Mouse (Mus musculus): ENCODE results near the gene Rufy2. TPM values are rescaled to one million over a fixed set of nuclear protein-coding genes. Genes with fewer than 3 reads are reported as not detected.
"Not testable (repeated sequence)": the region's sequence is repeated elsewhere in the genome, so short reads cannot be mapped to it uniquely, and the experiment has no call there.

Gene Rufy2
- total RNA-seq, 2 experiments from 2014 or later, result 79.6 to 103 TPM

DNA sequence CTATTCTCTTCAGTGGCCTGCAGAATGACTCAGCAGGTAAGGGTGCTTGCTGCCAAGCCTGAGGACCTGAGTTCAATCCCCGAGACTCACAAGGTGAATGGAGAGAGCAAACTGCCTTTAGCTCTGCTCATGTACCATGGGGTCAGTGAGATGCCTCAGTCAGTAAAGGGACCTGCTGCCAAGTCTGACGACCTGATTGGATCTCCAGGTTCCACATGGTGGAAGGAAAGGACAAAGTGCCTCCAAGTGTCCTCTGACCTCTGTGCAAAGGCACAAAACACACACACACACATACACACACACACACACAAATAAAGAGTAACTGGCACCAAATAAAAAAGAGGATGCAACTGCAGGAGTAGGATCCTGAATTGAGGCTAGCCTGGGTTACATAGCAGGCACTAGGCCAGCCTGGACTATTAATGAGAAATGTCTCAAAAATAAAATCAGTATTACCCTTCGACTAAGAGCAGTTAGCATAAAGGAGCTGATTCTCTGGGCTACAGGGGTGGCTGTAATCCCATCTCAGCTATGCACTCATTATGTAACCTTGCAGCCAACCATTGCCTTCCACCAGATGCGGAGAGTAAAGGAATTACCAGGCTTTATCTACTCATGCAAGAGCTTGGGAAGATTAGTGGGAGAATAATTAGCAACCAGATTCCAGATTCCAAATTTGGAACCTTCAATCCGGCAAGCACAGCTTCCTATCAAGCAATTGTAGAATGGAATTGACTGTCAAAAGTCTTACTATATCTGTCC lies 60.0 kb downstream of the Rufy2 start:
- intact Hi-C loops (cut with DNase I), result no loop called here

DNA sequence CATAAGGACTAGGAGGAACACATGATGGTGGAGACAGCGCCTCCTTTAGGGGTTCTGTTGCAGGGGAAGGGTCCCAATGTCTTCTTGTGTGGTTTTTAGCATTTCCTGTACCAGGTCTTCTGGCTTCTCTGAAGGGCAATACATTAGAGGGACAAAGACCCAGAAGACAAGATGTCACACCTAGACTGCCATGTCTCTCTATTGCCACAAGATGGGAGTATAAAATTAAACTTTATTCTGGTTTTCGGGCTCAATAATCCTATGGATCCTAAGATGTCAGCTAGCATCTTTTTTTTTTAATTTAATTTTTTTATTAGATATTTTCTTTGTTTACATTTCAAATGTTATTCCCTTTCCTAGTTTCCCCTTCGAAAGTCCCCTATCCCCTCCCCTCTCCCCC lies 63.1 kb downstream of the Rufy2 start:
- intact Hi-C loops (cut with DNase I), result no loop called here
- DNase-seq (ENCODE audit: low spot score in 2 of 2), result no peak

More for the DNA sequence above, 60.0 kb downstream of the Rufy2 start:
- no peak for DNase-seq (ENCODE audit: low spot score in 2 of 2)

DNA sequence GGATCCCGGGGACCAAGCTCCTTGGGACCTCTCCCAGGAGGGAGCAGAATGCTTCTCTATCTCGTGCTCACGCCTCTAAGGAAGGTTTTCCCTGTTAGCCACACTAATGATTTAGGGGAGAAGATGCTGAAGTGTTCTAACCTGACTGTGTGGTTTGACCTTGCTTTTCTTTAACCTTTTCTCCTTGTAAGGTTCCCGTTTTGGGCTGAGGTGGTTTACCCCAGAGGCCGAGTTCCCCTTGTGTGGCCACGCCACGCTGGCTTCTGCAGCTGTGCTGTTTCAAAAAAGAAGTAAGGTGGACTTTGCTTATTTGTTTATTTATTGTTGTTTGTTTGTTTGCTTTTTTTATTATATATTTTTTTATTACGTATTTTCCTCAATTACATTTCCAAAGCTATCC lies 67.7 kb downstream of the Rufy2 start:
- DNase-seq (ENCODE audit: low spot score in 2 of 2), result no peak
- intact Hi-C loops (cut with DNase I), result no loop called here

DNA sequence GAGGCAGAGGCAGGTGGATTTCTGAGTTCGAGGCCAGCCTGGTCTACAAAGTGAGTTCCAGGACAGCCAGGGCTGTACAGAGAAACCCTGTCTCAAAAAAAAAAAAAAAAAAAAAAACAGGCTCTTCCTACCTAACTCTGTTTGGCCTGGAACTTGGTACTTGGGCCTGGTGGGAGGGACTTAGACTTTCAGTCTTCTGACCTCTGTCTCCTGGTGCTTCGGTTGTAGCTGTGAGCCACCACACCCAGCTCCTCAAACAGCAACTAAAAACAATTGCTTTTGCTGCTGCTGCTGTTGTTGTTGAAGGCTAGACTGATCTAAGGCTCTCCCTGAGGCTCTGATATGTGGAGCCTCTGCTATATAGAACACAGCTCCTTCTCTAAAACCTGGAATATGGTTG lies 69.1 kb downstream of the Rufy2 start:
- intact Hi-C loops (cut with DNase I), result no loop called here
- no peak for DNase-seq (ENCODE audit: low spot score in 2 of 2)

DNA sequence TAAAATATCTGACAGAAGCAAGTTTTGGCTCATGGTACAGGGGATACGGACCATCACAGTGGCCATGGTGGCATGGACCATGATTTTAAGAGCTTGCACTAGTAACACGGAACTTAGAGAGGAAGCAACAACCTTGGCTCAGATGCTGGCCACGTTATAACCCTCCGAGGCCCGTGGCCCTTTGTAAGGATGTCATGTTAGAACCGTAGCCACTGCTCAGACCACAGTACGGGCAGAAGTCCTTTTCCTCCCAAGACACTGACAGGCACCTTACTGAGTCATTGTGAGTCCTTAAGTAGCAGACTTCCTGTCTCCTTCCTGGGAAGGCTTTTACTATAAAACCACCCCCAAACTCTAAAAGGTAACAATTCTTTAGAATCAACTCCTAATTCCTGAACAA lies 71.2 kb downstream of the Rufy2 start:
- no peak for DNase-seq (ENCODE audit: low spot score in 2 of 2)
- intact Hi-C loops (cut with DNase I), result no loop called here

DNA sequence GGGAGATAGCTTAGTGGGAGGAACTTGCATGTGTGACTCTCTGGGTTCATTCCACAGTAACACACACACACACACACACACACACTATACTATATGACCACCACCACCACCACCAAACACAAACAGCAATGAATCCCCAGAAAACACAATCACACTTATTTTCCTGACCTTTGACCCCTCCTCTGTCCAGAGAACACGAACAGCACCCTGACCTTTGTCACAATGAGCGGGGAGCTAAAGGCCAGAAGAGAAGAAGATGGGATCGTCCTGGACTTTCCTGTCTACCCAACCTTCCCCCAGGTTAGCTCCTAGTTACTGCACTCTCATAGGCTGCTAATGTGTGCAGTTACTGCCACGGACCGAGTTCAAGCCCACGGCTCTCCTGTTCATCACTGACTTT lies 72.0 kb downstream of the Rufy2 start:
- intact Hi-C loops (cut with DNase I), result no loop called here

DNA sequence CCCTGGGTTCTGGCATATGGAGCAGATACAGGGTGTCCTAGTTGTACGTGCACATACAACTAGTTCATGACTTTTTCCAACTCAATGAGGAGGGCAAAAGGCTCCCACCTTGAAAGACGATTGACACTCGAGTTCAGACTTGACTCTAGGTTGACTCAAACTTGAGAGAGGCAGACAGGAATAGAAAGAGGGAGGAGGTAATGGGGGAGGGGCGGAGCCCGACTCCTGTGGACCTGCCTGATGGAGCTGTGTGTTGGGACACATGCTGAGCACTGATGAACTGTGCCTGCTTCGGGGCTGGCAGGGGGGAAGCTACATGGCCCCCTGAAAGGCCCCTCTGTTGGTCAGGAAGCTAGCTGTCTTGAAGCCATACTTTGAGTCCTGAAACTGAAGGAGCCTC lies 73.0 kb downstream of the Rufy2 start:
- intact Hi-C loops (cut with DNase I), result no loop called here
- no peak for DNase-seq (ENCODE audit: low spot score in 2 of 2)

More for the DNA sequence above, 72.0 kb downstream of the Rufy2 start:
- no peak for DNase-seq (ENCODE audit: low spot score in 2 of 2)

DNA sequence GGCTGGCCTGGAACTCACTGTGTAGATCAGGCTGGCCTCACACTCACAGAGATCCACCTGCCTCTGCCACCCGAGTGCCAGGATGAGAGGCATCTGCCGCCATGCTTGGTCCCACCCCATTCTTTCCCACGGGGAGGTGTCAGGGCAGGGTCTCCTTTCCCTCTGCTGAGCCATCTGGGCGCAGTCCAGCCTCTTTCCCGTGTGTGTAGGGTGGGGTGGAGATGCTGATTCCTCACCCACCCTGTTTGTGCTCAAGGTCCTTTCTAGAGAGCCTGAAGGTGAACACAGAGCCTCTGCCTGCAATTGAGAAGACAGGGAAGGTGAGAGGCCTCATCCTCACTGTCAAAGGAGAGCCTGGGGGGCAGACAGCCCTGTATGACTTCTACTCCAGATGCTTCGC lies 74.0 kb downstream of the Rufy2 start:
- intact Hi-C loops (cut with DNase I); DNase-seq (ENCODE audit: low spot score in 2 of 2): not testable (repeated sequence)

DNA sequence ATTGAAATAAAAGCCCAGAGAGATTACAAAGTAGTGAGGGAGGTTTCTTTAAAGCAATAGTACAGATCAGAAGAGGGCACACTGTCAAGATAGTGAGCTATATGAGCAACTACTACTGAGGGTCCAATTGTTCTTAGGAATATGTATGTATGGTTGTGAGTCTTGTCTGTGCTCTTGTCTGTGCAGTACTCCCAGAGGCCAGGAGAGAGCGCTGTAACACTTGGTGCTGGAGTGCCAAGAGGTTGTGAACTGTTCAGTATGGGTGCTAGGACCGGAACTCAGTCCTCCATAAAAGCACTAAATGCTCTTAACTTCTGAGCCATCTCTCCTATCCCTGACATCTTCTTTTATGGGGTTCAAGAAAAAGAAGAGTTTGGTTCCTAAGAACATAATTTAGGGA lies 74.6 kb downstream of the Rufy2 start:
- DNase-seq (ENCODE audit: low spot score in 2 of 2), result no peak
- intact Hi-C loops (cut with DNase I), result no loop called here

DNA sequence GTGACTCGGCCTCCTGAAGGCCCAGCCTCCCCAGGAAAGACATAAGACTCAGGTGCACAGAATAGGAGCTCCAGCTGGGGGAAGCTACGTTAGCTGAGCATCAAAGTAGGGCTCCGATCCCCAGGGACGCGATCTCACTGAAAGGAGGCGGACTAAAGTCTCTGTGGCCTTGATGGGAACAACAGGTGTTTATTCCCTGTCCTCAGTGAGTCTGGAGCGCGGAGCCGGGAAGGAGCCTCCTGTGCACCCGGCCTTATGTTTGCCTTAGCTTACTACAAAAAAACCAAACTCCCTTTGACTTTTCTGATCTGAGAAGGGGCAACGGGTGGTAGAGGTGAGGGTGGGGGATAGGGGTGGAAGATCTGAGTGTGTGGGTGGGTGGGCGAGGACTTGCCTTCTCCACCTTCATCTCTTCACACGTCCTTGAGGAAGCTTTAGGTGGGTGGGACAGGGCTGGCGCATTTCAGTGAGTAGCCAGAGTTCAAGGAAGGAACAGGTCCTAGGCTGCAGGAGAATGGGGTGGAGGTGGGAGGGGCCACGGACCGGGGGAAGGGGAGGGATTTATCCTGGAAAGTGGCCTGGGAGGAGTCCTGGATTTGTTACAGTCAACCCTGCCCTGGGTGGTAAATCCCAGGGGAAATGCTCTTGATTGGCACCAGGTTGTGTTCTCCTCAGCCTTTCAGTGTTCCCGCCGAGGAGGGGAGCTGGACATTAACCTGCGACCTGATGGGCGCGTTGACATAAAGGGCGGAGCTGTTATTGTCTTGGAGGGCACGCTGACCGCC lies 77.1 kb downstream of the Rufy2 start:
- DNase-seq (ENCODE audit: low spot score in 2 of 2), result no peak
- intact Hi-C loops (cut with DNase I), result no loop called here

DNA sequence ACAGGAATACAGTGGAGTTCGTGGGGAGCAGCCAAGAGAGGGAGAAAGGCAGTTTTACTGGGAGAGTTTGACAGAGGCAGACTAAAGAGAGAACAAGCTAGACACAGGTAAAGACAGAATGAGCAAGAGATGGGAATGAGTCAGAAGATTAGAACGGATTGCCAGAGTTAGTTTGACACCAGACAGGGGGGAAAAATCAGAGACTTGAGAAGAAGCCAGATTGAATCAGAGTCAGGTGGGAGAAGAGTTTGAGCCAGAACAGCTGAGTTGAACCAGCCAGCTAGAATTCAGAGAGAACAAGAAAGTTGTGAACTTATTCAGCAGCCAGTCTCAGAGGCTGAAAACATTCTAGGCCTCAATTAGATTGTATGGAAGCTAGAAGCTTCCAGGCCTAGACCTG lies 79.8 kb downstream of the Rufy2 start, which contains the start of gene Pbld1:
Gene Pbld1 (plus strand): TSS at position 301 of the 400 bp plus-strand sequence.
- intact Hi-C loops (cut with DNase I), result loop anchor here (10.0 kb wide), 1 partner anchor 165 kb away; no protein-coding TSS in a partner anchor
- no peak for DNase-seq (ENCODE audit: low spot score in 2 of 2)

DNA sequence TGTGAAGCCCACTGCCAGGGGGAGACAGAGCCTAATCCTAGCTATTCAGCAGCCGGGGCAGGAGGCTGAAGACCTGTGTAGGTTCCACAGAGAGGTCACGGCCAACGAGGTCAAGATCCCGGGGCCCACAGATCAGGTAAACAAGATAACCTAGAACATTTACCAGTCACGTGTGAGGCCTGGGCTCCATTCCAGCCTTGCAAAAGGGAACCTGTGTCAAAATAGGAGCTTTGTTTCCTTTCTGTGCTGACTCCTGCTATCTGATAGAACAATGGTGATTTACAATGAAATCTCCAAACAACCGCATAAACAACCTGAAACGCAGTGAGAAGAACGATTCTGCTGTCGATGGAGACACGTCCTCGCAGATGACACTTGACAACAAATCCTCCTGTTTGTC lies 80.4 kb downstream of the Rufy2 start:
- intact Hi-C loops (cut with DNase I), result loop anchor here (10.0 kb wide), 1 partner anchor 166 kb away; no protein-coding TSS in a partner anchor
- DNase-seq (ENCODE audit: low spot score in 2 of 2), result no peak

DNA sequence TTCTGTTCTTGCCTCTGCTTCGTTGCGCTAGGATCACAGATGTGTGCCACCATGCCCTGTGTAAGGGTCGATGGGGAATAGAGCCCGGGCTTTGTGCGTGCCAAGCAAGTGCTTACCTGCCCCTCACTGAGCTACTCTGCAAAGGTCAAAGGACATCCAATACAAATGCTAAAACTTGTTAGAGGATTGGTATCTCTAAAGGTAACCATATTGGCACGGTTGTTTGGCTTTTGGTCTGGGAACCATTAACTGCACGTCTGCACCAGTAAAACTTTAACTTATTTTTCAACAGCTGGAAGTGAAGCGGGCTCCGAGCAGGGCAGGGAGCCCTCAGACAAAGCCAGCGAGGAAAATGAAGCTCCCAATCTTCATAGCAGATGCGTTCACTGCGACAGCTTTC lies 81.2 kb downstream of the Rufy2 start:
- intact Hi-C loops (cut with DNase I), result loop anchor here (10.0 kb wide), 1 partner anchor 166 kb away; no protein-coding TSS in a partner anchor
- no peak for DNase-seq (ENCODE audit: low spot score in 2 of 2)

DNA sequence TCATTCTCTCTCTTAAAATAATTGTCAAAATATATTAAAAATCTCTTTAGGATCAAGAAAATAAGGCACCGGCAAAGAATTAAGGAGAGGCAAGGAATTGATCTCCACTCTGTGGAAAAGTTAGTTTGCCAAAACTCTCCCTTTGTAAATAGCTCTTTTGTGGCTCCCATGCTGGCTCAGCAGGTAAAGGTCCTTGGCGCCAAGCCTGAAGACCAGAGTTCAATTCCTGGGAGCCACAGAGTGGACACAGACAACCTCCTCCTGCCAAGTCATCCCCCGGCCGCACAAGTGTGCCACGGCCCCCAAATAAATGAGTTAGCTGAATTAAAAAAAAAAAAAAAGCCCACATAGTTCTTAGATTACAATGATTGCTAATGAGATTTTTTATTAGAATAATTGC lies 82.7 kb downstream of the Rufy2 start:
- intact Hi-C loops (cut with DNase I), result loop anchor here (10.0 kb wide), 1 partner anchor 168 kb away; no protein-coding TSS in a partner anchor

DNA sequence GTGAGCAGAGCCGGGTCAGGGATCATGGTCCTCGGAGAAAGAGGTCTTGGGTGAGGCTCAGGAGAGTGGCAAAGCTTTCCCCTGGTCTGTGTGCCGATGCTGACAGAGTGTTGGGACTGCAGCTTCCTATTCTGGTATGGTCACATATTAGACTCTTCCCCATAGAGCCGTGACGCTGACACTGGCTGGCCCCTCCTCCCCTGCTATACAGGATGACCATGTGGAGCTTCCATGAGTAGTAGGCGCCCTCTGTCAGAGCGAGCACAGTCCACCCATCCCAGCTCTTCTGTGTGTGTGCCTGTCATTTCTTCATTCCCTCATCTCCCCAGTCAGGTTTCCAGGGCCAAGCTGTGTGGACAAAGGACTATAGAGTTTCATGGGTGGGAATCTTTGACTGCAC lies 83.3 kb downstream of the Rufy2 start:
- no peak for DNase-seq (ENCODE audit: low spot score in 2 of 2)
- intact Hi-C loops (cut with DNase I), result loop anchor here (10.0 kb wide), 1 partner anchor 169 kb away; no protein-coding TSS in a partner anchor

More for the DNA sequence above, 82.7 kb downstream of the Rufy2 start:
- no peak for DNase-seq (ENCODE audit: low spot score in 2 of 2)

DNA sequence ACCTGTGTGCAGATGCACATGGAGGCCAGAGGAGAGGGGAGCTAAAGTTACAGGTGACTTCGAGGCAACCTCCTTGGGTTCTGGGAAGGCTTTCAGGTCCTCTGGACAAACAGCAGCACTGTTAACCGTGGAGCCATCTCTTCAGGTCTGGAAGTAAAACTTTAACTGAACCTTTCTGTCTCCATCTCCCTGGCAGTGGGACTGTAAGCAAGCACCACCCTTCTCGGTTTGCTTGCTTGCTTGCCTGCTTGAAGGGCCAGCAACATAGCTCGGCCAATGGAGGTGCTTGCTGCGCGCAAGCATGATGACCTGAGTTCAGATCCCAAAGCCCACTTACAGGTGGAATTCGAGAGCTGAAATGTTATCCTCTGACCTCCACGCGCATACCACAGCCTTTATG lies 84.5 kb downstream of the Rufy2 start:
- intact Hi-C loops (cut with DNase I), result loop anchor here (10.0 kb wide), 1 partner anchor 170 kb away; no protein-coding TSS in a partner anchor
- DNase-seq (ENCODE audit: low spot score in 2 of 2), result no peak

DNA sequence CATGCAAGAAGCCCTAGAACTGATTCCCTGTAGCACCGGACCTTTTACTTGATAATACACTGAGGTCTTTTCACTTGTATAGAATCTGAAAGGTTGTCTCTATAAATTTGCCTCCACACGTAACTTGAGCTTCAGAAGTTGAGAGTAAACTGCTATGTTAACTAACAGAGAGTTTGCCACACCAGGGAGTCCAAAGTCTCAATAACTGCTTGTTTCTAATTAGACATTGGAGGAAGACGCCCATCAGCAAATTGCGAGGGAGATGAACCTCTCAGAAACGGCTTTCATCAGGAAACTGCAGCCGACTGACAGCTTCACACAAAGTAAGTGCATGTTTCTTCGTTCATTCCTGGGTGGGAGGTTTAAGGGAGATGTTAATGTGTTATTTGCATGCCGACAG lies 85.5 kb downstream of the Rufy2 start:
- DNase-seq (ENCODE audit: low spot score in 2 of 2), result no peak
- intact Hi-C loops (cut with DNase I), result loop anchor here (10.0 kb wide), 1 partner anchor 171 kb away; no protein-coding TSS in a partner anchor

DNA sequence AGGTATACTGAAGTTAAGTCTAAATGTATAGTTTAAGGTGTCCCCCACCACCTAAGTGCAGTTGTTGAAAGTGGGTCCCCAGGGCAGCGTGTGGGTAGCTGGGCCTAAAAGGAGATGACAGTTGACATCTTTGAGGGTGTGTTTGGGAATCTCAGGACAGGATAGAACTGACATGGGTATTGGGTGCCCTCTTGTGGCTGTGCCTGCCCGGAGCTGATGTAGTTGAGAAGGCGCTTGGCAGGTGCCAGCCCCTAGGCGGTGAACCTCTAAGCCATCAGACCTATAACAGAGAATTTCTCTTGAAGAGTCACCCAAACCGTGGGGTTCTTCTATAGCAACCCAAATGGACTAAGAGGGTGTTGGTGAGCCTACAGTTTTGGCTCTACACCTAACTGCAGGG lies 86.0 kb downstream of the Rufy2 start:
- intact Hi-C loops (cut with DNase I), result loop anchor here (10.0 kb wide), 1 partner anchor 171 kb away; no protein-coding TSS in a partner anchor
- DNase-seq (ENCODE audit: low spot score in 2 of 2), result peak; percentile 59 to 61
